Mouse (Mus musculus) heart, embryonic 10.5 days (tissue): ENCODE measurements at regions not wholly inside any gene's neighbourhood (a gene's known extent, or its start where the extent isn't known, plus 50 kb on each side); places are given as distances from the start of the nearest gene placed in this dataset.

Source experiments
- DNase-seq: peaks from one replicate; pipeline ENCODE4 v3.0.0-alpha.2; 2017; ENCODE audit warnings: low spot score
- H3K27ac ChIP-seq: fragments of 300-500 bp; sonication (generic); 2 replicates; pipeline ENCODE4 v1.5.1; 2016; ENCODE audit warnings: mild to moderate bottlenecking
- H3K27me3 ChIP-seq: fragments of 300-500 bp; sonication (generic); 2 replicates; pipeline ENCODE4 v1.6.1; 2016; ENCODE audit warnings: mild to moderate bottlenecking; ENCODE audit not compliant: poor library complexity, insufficient read depth, severe bottlenecking
- H3K36me3 ChIP-seq: fragments of 300-500 bp; sonication (generic); 2 replicates; pipeline ENCODE4 v1.6.1; 2016; ENCODE audit warnings: mild to moderate bottlenecking, moderate library complexity
- H3K4me1 ChIP-seq: fragments of 300-500 bp; sonication (generic); 2 replicates; pipeline ENCODE4 v1.6.1; 2016; ENCODE audit warnings: mild to moderate bottlenecking
- H3K4me3 ChIP-seq: fragments of 300-500 bp; sonication (generic); 2 replicates; pipeline ENCODE4 v1.5.1; 2016; ENCODE audit warnings: mild to moderate bottlenecking, moderate library complexity
- H3K9me3 ChIP-seq: fragments of 300-500 bp; sonication (generic); 2 replicates; pipeline ENCODE4 v1.6.1; 2016; ENCODE audit warnings: mild to moderate bottlenecking, moderate library complexity
- whole genome bisulfite sequencing: fragments of 180-500 bp; shearing (Covaris S2); methylation state at CpG from one replicate; pipeline ENCODE4 v1.1.7; 2016; 5-methylcytosine and 5-hydroxymethylcytosine counted together

GRCm38 (mm10) chr12:70617024-70617423, 164.1 kb downstream of the Tmx1 start:
- no peak overlapping the region for H3K4me3 ChIP-seq
- 72% methylated on average over 1 of the region's 1 CpGs for WGBS
- peaks cover 16% of the 10 kb centered on the region for H3K4me1 ChIP-seq
- H3K27ac ChIP-seq: no peak overlapping the region
- H3K27me3 ChIP-seq: no peaks in the 10 kb centered on the region
- H3K9me3 ChIP-seq: no peaks in the 10 kb centered on the region
- no peaks in the 10 kb centered on the region for H3K36me3 ChIP-seq
- no peak for DNase-seq

GRCm38 (mm10) chr12:70617979-70618378, 165.1 kb downstream of the Tmx1 start:
- H3K27me3 ChIP-seq: no peaks in the 10 kb centered on the region
- H3K4me1 ChIP-seq: peaks cover 17% of the 10 kb centered on the region
- H3K4me3 ChIP-seq: no peak overlapping the region
- no peaks in the 10 kb centered on the region for H3K36me3 ChIP-seq
- H3K27ac ChIP-seq: no peak overlapping the region
- no peak for DNase-seq
- 87% methylated on average over 3 of the region's 3 CpGs for WGBS
- H3K9me3 ChIP-seq: no peaks in the 10 kb centered on the region

GRCm38 (mm10) chr12:70619436-70619835, 166.5 kb downstream of the Tmx1 start:
- peaks cover 17% of the 10 kb centered on the region for H3K4me1 ChIP-seq
- 87% methylated on average over 2 of the region's 2 CpGs for WGBS
- H3K36me3 ChIP-seq: no peaks in the 10 kb centered on the region
- no peak overlapping the region for H3K4me3 ChIP-seq
- no peak overlapping the region for H3K27ac ChIP-seq
- no peaks in the 10 kb centered on the region for H3K27me3 ChIP-seq
- H3K9me3 ChIP-seq: no peaks in the 10 kb centered on the region
- no peak for DNase-seq

GRCm38 (mm10) chr12:70622019-70622418, 169.1 kb downstream of the Tmx1 start:
- H3K9me3 ChIP-seq: no peaks in the 10 kb centered on the region
- H3K27me3 ChIP-seq: no peaks in the 10 kb centered on the region
- H3K27ac ChIP-seq: 0 out of 2 replicates have a peak overlapping the region, but pooled peaks have one; percentile 22
- no peak for DNase-seq
- H3K4me3 ChIP-seq: no peak overlapping the region
- 60% methylated on average over 4 of the region's 4 CpGs for WGBS
- H3K4me1 ChIP-seq: peaks cover 10% of the 10 kb centered on the region
- H3K36me3 ChIP-seq: no peaks in the 10 kb centered on the region

- 59% methylated on average over 9 of the region's 9 CpGs for WGBS
- H3K36me3 ChIP-seq: no peaks in the 10 kb centered on the region
- H3K4me3 ChIP-seq: no peak overlapping the region
- H3K27ac ChIP-seq: no peak overlapping the region
- no peak for DNase-seq
- peaks cover 29% of the 10 kb centered on the region for H3K4me1 ChIP-seq
- no peaks in the 10 kb centered on the region for H3K27me3 ChIP-seq
- no peaks in the 10 kb centered on the region for H3K9me3 ChIP-seq
Measured at GRCm38 (mm10) chr12:70624298-70624980, 171.5 kb downstream of the Tmx1 start.

- Histone ChIP-seq H3K36me3 (no peaks in the 10 kb centered on the region), H3K9me3 (no peaks in the 10 kb centered on the region), H3K4me1 (peaks cover 33% of the 10 kb centered on the region), H3K27me3 (no peaks in the 10 kb centered on the region), H3K27ac (no peak overlapping the region), H3K4me3 (no peak overlapping the region)
- WGBS: 65% methylated on average over 7 of the region's 7 CpGs
- peak; percentile 73 for DNase-seq
Measured at GRCm38 (mm10) chr12:70627638-70628037, 174.7 kb downstream of the Tmx1 start.

- no peaks in the 10 kb centered on the region for H3K27me3 ChIP-seq
- peaks cover 43% of the 10 kb centered on the region for H3K4me1 ChIP-seq
- 64% methylated on average over 21 of the region's 21 CpGs for whole genome bisulfite sequencing
- no peak overlapping the region for H3K27ac ChIP-seq
- H3K4me3 ChIP-seq: no peak overlapping the region
- no peaks in the 10 kb centered on the region for H3K36me3 ChIP-seq
- no peaks in the 10 kb centered on the region for H3K9me3 ChIP-seq
- DNase-seq: peak; percentile 71
Measured at GRCm38 (mm10) chr12:70628384-70629365, 175.8 kb downstream of the Tmx1 start.

- Histone ChIP-seq H3K4me1 (peaks cover 50% of the 10 kb centered on the region), H3K27me3 (no peaks in the 10 kb centered on the region), H3K4me3 (no peak overlapping the region), H3K27ac (no peak overlapping the region), H3K9me3 (no peaks in the 10 kb centered on the region), H3K36me3 (no peaks in the 10 kb centered on the region)
- peak; percentile 28 for DNase-seq
- WGBS: 87% methylated on average over 5 of the region's 5 CpGs
Measured at GRCm38 (mm10) chr12:70629371-70629770, 176.5 kb downstream of the Tmx1 start.

- H3K4me1 ChIP-seq: peaks cover 46% of the 10 kb centered on the region
- DNase-seq: peak; percentile 65
- 55% methylated on average over 6 of the region's 6 CpGs for WGBS
Measured at GRCm38 (mm10) chr12:70631281-70631680, 178.4 kb downstream of the Tmx1 start.

GRCm38 (mm10) chr12:70633194-70633593, 180.3 kb downstream of the Tmx1 start:
- peak; percentile 64 for DNase-seq
- Histone ChIP-seq H3K4me1 (peaks cover 37% of the 10 kb centered on the region), H3K9me3 (no peaks in the 10 kb centered on the region), H3K4me3 (no peak overlapping the region), H3K27ac (no peak overlapping the region), H3K27me3 (no peaks in the 10 kb centered on the region), H3K36me3 (no peaks in the 10 kb centered on the region)
- WGBS: 22% methylated on average over 4 of the region's 4 CpGs

More at GRCm38 (mm10) chr12:70631281-70631680, 178.4 kb downstream of the Tmx1 start:
- peak overlapping the region; percentile 36; the same call in 1 of the 2 replicates for H3K27ac ChIP-seq
- H3K27me3 ChIP-seq: no peaks in the 10 kb centered on the region
- H3K36me3 ChIP-seq: no peaks in the 10 kb centered on the region
- no peaks in the 10 kb centered on the region for H3K9me3 ChIP-seq
- H3K4me3 ChIP-seq: no peak overlapping the region

GRCm38 (mm10) chr12:70633622-70634365, 180.9 kb downstream of the Tmx1 start:
- peak; percentile 50 for DNase-seq
- H3K4me1 ChIP-seq: peaks cover 31% of the 10 kb centered on the region
- WGBS: 17% methylated on average over 13 of the region's 13 CpGs
- no peak overlapping the region for H3K4me3 ChIP-seq
- H3K9me3 ChIP-seq: no peaks in the 10 kb centered on the region
- H3K36me3 ChIP-seq: no peaks in the 10 kb centered on the region
- no peaks in the 10 kb centered on the region for H3K27me3 ChIP-seq
- no peak overlapping the region for H3K27ac ChIP-seq

GRCm38 (mm10) chr12:70635997-70636396, 183.1 kb downstream of the Tmx1 start:
- H3K4me3 ChIP-seq: no peak overlapping the region

More at GRCm38 (mm10) chr12:70635997-70636396, 183.1 kb downstream of the Tmx1 start:
- no peaks in the 10 kb centered on the region for H3K36me3 ChIP-seq
- no peak for DNase-seq
- peaks cover 26% of the 10 kb centered on the region for H3K4me1 ChIP-seq
- H3K27me3 ChIP-seq: no peaks in the 10 kb centered on the region
- no peak overlapping the region for H3K27ac ChIP-seq
- WGBS: 94% methylated on average over 7 of the region's 7 CpGs
- H3K9me3 ChIP-seq: no peaks in the 10 kb centered on the region
